Mouse (Mus musculus) olfactory bulb, adult 2 months (tissue): ENCODE measurements around the gene Ceacam2.
"Not testable (repeated sequence)": the region's sequence is repeated elsewhere in the genome, so short reads cannot be mapped to it uniquely, and the experiment has no call there.

Experiments used
- CTCF ChIP-seq: fragments of 200-500 bp; IDR thresholded peaks from 2 replicates; pipeline ENCODE4 v1.5.1; 2012; ENCODE audit warnings: low read depth, mild to moderate bottlenecking, low read length, moderate library complexity; ENCODE audit not compliant: insufficient read depth
- POLR2A ChIP-seq: fragments of 200-500 bp; IDR thresholded peaks from 2 replicates; pipeline ENCODE4 v1.6.1; 2012; ENCODE audit warnings: mild to moderate bottlenecking, low read depth, low read length, moderate library complexity; ENCODE audit not compliant: insufficient read depth

GRCm38 (mm10) chr7:25539954-25540353 is 297 bp upstream of the Ceacam2 start:
- TF ChIP-seq CTCF, POLR2A: not testable (repeated sequence)
